Mouse (Mus musculus): Measurements from ENCODE around the gene Tns1. TPM values are rescaled to one million over a fixed set of nuclear protein-coding genes. Genes with fewer than 3 reads are reported as not detected.
"Not testable (repeated sequence)": the region's sequence is repeated elsewhere in the genome, so short reads cannot be mapped to it uniquely, and the experiment has no call there.

Gene Tns1
- polyA plus RNA-seq, 1 experiment from 2014 or later, result 15.5 TPM

GRCm38 (mm10) chr1:73902171-73902991 is 221.9 kb downstream of the Tns1 start:
- H3K4me2 ChIP-seq (replicated peaks), result peak overlapping the region; percentile 13; the same call in 1 of the 2 replicates
- no peaks in the 10 kb centered on the region for H3K27me3 ChIP-seq (ENCODE audit: control insufficient read depth, insufficient read depth, low read length)
- whole genome bisulfite sequencing, result 15% methylated on average over 16 of the region's 16 CpGs
- H3K36me3 ChIP-seq (replicated peaks; ENCODE audit: control insufficient read depth, insufficient read depth), result no peaks in the 10 kb centered on the region
- peak; percentile 91 for DNase-seq (ENCODE audit: low spot score)
- no peaks in the 10 kb centered on the region for H3K9me3 ChIP-seq (ENCODE audit: control insufficient read depth, low read length)
- peak overlapping the region; percentile 7; the same call in 1 of the 2 replicates for H3K27ac ChIP-seq
- ATAC-seq (ENCODE audit: low FRiP score), result peak; percentile 46
- peak overlapping the region; percentile 17; the same call in 1 of the 2 replicates for H3K9ac ChIP-seq
- H3K4me3 ChIP-seq (replicated peaks; ENCODE audit: low read length), result no peak overlapping the region
- 0 out of 2 replicates have a peak, but pooled peaks cover 8% of the 10 kb centered on the region for H3K4me1 ChIP-seq (replicated peaks; ENCODE audit: control insufficient read depth, insufficient read depth, low read length)

- H3K27ac ChIP-seq, result no peak overlapping the region
- DNase-seq (ENCODE audit: low spot score), result peak; percentile 86
- H3K9ac ChIP-seq, result no peak overlapping the region
- H3K27me3 ChIP-seq (ENCODE audit: control insufficient read depth, insufficient read depth, low read length), result no peaks in the 10 kb centered on the region
- peak; percentile 43; the same call in 1 of the 2 replicates for ATAC-seq (ENCODE audit: low FRiP score)
- no peak overlapping the region for H3K4me3 ChIP-seq (replicated peaks; ENCODE audit: low read length)
- whole genome bisulfite sequencing, result 10% methylated on average over 3 of the region's 3 CpGs
- no peaks in the 10 kb centered on the region for H3K36me3 ChIP-seq (replicated peaks; ENCODE audit: control insufficient read depth, insufficient read depth)
- 0 out of 2 replicates have a peak, but pooled peaks cover 8% of the 10 kb centered on the region for H3K4me1 ChIP-seq (replicated peaks; ENCODE audit: control insufficient read depth, insufficient read depth, low read length)
- no peak overlapping the region for H3K4me2 ChIP-seq (replicated peaks)
- no peaks in the 10 kb centered on the region for H3K9me3 ChIP-seq (ENCODE audit: control insufficient read depth, low read length)
These were observed 222.8 kb downstream of the Tns1 start for GRCm38 (mm10) chr1:73901496-73901899.

GRCm38 (mm10) chr1:73895451-73895850 is 228.8 kb downstream of the Tns1 start:
- not testable (repeated sequence) for H3K4me3 ChIP-seq (replicated peaks; ENCODE audit: low read length); H3K4me1 ChIP-seq (replicated peaks; ENCODE audit: control insufficient read depth, insufficient read depth, low read length); H3K27ac ChIP-seq; H3K9me3 ChIP-seq (ENCODE audit: control insufficient read depth, low read length); H3K4me2 ChIP-seq (replicated peaks); H3K27me3 ChIP-seq (ENCODE audit: control insufficient read depth, insufficient read depth, low read length); H3K9ac ChIP-seq; DNase-seq (ENCODE audit: low spot score); H3K36me3 ChIP-seq (replicated peaks; ENCODE audit: control insufficient read depth, insufficient read depth); ATAC-seq (ENCODE audit: low FRiP score)
- 94% methylated on average over 6 of the region's 6 CpGs for WGBS

- H3K9ac ChIP-seq, result no peak overlapping the region
- H3K36me3 ChIP-seq (replicated peaks; ENCODE audit: control insufficient read depth, insufficient read depth), result no peaks in the 10 kb centered on the region
- no peak for ATAC-seq (ENCODE audit: low FRiP score)
- no peak for DNase-seq (ENCODE audit: low spot score)
- no peak overlapping the region for H3K4me3 ChIP-seq (replicated peaks; ENCODE audit: low read length)
- H3K27me3 ChIP-seq (ENCODE audit: control insufficient read depth, insufficient read depth, low read length), result no peaks in the 10 kb centered on the region
- no peak overlapping the region for H3K4me2 ChIP-seq (replicated peaks)
- no peak overlapping the region for H3K27ac ChIP-seq
- H3K4me1 ChIP-seq (replicated peaks; ENCODE audit: control insufficient read depth, insufficient read depth, low read length), result no peaks in the 10 kb centered on the region
- H3K9me3 ChIP-seq (ENCODE audit: control insufficient read depth, low read length), result 0 out of 2 replicates have a peak, but pooled peaks cover 7% of the 10 kb centered on the region
These were observed 243.5 kb downstream of the Tns1 start for GRCm38 (mm10) chr1:73880731-73881130.

- Histone ChIP-seq H3K9ac (no peak overlapping the region), H3K4me3 (replicated peaks; ENCODE audit: low read length) (no peak overlapping the region), H3K27ac (no peak overlapping the region), H3K36me3 (replicated peaks; ENCODE audit: control insufficient read depth, insufficient read depth) (no peaks in the 10 kb centered on the region), H3K4me1 (replicated peaks; ENCODE audit: control insufficient read depth, insufficient read depth, low read length) (no peaks in the 10 kb centered on the region), H3K4me2 (replicated peaks) (no peak overlapping the region), H3K27me3 (ENCODE audit: control insufficient read depth, insufficient read depth, low read length) (no peaks in the 10 kb centered on the region), H3K9me3 (ENCODE audit: control insufficient read depth, low read length) (no peaks in the 10 kb centered on the region)
- ATAC-seq (ENCODE audit: low FRiP score) (no peak), DNase-seq (ENCODE audit: low spot score) (no peak)
- 8% methylated on average over 1 of the region's 1 CpGs for WGBS
These were observed 248.5 kb downstream of the Tns1 start for GRCm38 (mm10) chr1:73875676-73876218.

GRCm38 (mm10) chr1:73864314-73864713 is 259.9 kb downstream of the Tns1 start:
- 60% methylated on average over 3 of the region's 3 CpGs for WGBS
- Histone ChIP-seq H3K27me3 (ENCODE audit: control insufficient read depth, insufficient read depth, low read length) (no peaks in the 10 kb centered on the region), H3K4me1 (replicated peaks; ENCODE audit: control insufficient read depth, insufficient read depth, low read length) (no peaks in the 10 kb centered on the region), H3K27ac (no peak overlapping the region), H3K9ac (no peak overlapping the region), H3K9me3 (ENCODE audit: control insufficient read depth, low read length) (no peaks in the 10 kb centered on the region), H3K4me2 (replicated peaks) (no peak overlapping the region), H3K36me3 (replicated peaks; ENCODE audit: control insufficient read depth, insufficient read depth) (no peaks in the 10 kb centered on the region), H3K4me3 (replicated peaks; ENCODE audit: low read length) (no peak overlapping the region)
- ATAC-seq (ENCODE audit: low FRiP score), result no peak
- DNase-seq (ENCODE audit: low spot score), result no peak

GRCm38 (mm10) chr1:73863074-73863431 is 261.2 kb downstream of the Tns1 start:
- H3K27ac ChIP-seq, result no peak overlapping the region
- no peaks in the 10 kb centered on the region for H3K36me3 ChIP-seq (replicated peaks; ENCODE audit: control insufficient read depth, insufficient read depth)
- DNase-seq (ENCODE audit: low spot score) (no peak), ATAC-seq (ENCODE audit: low FRiP score) (no peak)
- H3K4me3 ChIP-seq (replicated peaks; ENCODE audit: low read length), result no peak overlapping the region
- H3K9me3 ChIP-seq (ENCODE audit: control insufficient read depth, low read length), result no peaks in the 10 kb centered on the region
- H3K27me3 ChIP-seq (ENCODE audit: control insufficient read depth, insufficient read depth, low read length), result no peaks in the 10 kb centered on the region
- no peak overlapping the region for H3K4me2 ChIP-seq (replicated peaks)
- no peaks in the 10 kb centered on the region for H3K4me1 ChIP-seq (replicated peaks; ENCODE audit: control insufficient read depth, insufficient read depth, low read length)
- no peak overlapping the region for H3K9ac ChIP-seq
- 57% methylated on average over 11 of the region's 11 CpGs for WGBS

- ATAC-seq (ENCODE audit: low FRiP score), result peak; percentile 95
- no peak overlapping the region for H3K9ac ChIP-seq
- H3K4me1 ChIP-seq (replicated peaks; ENCODE audit: control insufficient read depth, insufficient read depth, low read length), result peaks cover 3% of the 10 kb centered on the region; the same call in 1 of the 2 replicates
- no peaks in the 10 kb centered on the region for H3K9me3 ChIP-seq (ENCODE audit: control insufficient read depth, low read length)
- no peak overlapping the region for H3K4me3 ChIP-seq (replicated peaks; ENCODE audit: low read length)
- H3K4me2 ChIP-seq (replicated peaks), result no peak overlapping the region
- H3K27me3 ChIP-seq (ENCODE audit: control insufficient read depth, insufficient read depth, low read length), result no peaks in the 10 kb centered on the region
- WGBS, result 16% methylated on average over 15 of the region's 15 CpGs
- H3K27ac ChIP-seq, result no peak overlapping the region
- peak; percentile 62 for DNase-seq (ENCODE audit: low spot score)
- no peaks in the 10 kb centered on the region for H3K36me3 ChIP-seq (replicated peaks; ENCODE audit: control insufficient read depth, insufficient read depth)
These were observed 261.8 kb downstream of the Tns1 start for GRCm38 (mm10) chr1:73862323-73863073.

- Histone ChIP-seq H3K4me2 (replicated peaks) (no peak overlapping the region), H3K4me3 (replicated peaks; ENCODE audit: low read length) (no peak overlapping the region), H3K4me1 (replicated peaks; ENCODE audit: control insufficient read depth, insufficient read depth, low read length) (peaks cover 5% of the 10 kb centered on the region; the same call in 1 of the 2 replicates), H3K27me3 (ENCODE audit: control insufficient read depth, insufficient read depth, low read length) (no peaks in the 10 kb centered on the region), H3K36me3 (replicated peaks; ENCODE audit: control insufficient read depth, insufficient read depth) (no peaks in the 10 kb centered on the region), H3K9ac (no peak overlapping the region), H3K9me3 (ENCODE audit: control insufficient read depth, low read length) (no peaks in the 10 kb centered on the region), H3K27ac (no peak overlapping the region)
- WGBS, result 77% methylated on average over 3 of the region's 3 CpGs
- DNase-seq (ENCODE audit: low spot score) (no peak), ATAC-seq (ENCODE audit: low FRiP score) (no peak)
These were observed 263.8 kb downstream of the Tns1 start for GRCm38 (mm10) chr1:73860421-73860820.
